Mouse (Mus musculus) kidney, adult 2 months (tissue): ENCODE measurements around the gene Cldn4. TPM values are rescaled to one million over a fixed set of nuclear protein-coding genes. Genes with fewer than 3 reads are reported as not detected.

Source experiments
- DNase-seq: peaks from one replicate; pipeline ENCODE4 v3.0.0; 2021
- H3K27ac ChIP-seq: fragments of 200-500 bp; 2 replicates; pipeline ENCODE4 v1.5.1; 2012; ENCODE audit warnings: low read depth, low read length, control low read depth, inconsistent platforms; ENCODE audit not compliant: insufficient read depth
- H3K27me3 ChIP-seq: fragments of 200-500 bp; replicated peaks from 2 replicates; pipeline ENCODE4 v1.6.1; 2012; ENCODE audit warnings: mild to moderate bottlenecking, moderate library complexity, low read length, inconsistent platforms; ENCODE audit not compliant: control insufficient read depth, insufficient read depth
- H3K36me3 ChIP-seq: fragments of 200-500 bp; 2 replicates; pipeline ENCODE4 v1.6.1; 2012; ENCODE audit warnings: mild to moderate bottlenecking, moderate library complexity, low read length, inconsistent platforms; ENCODE audit not compliant: control insufficient read depth, insufficient read depth
- H3K4me1 ChIP-seq: fragments of 200-500 bp; 2 replicates; pipeline ENCODE4 v1.6.1; 2011; ENCODE audit warnings: low read length; ENCODE audit not compliant: control insufficient read depth, insufficient read depth
- H3K4me3 ChIP-seq: fragments of 200-500 bp; 2 replicates; pipeline ENCODE4 v1.5.1; 2011; ENCODE audit warnings: mild to moderate bottlenecking, low read depth, low read length, control low read depth; ENCODE audit not compliant: insufficient read depth
- CTCF ChIP-seq: fragments of 200-500 bp; conservative IDR thresholded peaks from 2 replicates; pipeline ENCODE4 v1.5.1; 2011; ENCODE audit warnings: low read depth, mild to moderate bottlenecking, control low read depth, low read length, moderate library complexity, mixed read lengths; ENCODE audit not compliant: insufficient read depth, insufficient read length
- POLR2A ChIP-seq: fragments of 200-500 bp; IDR thresholded peaks from one replicate; pipeline ENCODE4 v1.6.1; 2011; ENCODE audit warnings: low read depth, low read length, control low read depth
- WGBS: fragments of 180-500 bp; shearing (Covaris S2); methylation state at CpG from one replicate; pipeline ENCODE4 v1.1.7; 2018; 5-methylcytosine and 5-hydroxymethylcytosine counted together
- polyA plus RNA-seq: library from polyadenylated mRNA; depleted of rRNA; stranded (reverse); fragments of >200 nt; gene quantifications from 2 replicates; pipeline ENCODE4 v1.2.3, GENCODE M21; 2012

Gene Cldn4
- polyA plus RNA-seq, 1 experiment: 37.5 TPM

DNA sequence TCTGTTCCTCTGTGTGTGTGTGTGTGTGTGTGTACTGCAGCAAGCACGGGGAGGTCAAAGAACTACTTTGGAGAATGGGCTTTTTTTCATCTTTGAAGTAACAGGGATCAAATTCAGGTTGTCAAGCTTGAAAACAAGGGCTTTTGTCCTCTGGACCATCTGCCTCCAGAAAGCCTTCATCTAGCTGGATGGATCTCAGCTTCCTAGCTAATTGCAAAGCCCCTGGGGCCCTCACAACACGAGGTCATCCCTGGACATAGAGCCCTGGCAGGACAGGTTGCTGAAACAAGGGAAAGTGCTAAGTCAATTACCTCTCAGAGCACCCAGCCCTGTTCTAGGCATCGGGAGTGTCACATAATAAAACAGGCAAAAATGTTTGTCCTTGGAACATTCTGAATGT lies 37.0 kb upstream of the Cldn4 start:
- no peak overlapping the region; the same call in 1 of the 2 replicates for H3K27ac ChIP-seq
- TF ChIP-seq CTCF (no peak), POLR2A (no peak)

GRCm38 (mm10) chr5:134983111-134983510 lies 36.4 kb upstream of the Cldn4 start:
- no peaks in the 10 kb centered on the region for H3K27me3 ChIP-seq
- TF ChIP-seq CTCF (no peak), POLR2A (no peak)
- 94% methylated on average over 1 of the region's 1 CpGs for WGBS
- DNase-seq: peak; percentile 41
- no peak overlapping the region for H3K27ac ChIP-seq
- H3K36me3 ChIP-seq: no peaks in the 10 kb centered on the region
- no peak overlapping the region for H3K4me3 ChIP-seq
- peaks cover 6% of the 10 kb centered on the region; the same call in 1 of the 2 replicates for H3K4me1 ChIP-seq

More for the DNA sequence above, 37.0 kb upstream of the Cldn4 start:
- H3K27me3 ChIP-seq: no peaks in the 10 kb centered on the region
- H3K4me1 ChIP-seq: peaks cover 6% of the 10 kb centered on the region; the same call in 1 of the 2 replicates
- no peaks in the 10 kb centered on the region for H3K36me3 ChIP-seq
- DNase-seq: no peak
- WGBS: 26% methylated on average over 3 of the region's 3 CpGs
- no peak overlapping the region for H3K4me3 ChIP-seq

- Histone ChIP-seq H3K36me3 (no peaks in the 10 kb centered on the region), H3K4me1 (peaks cover 6% of the 10 kb centered on the region; the same call in 1 of the 2 replicates), H3K27ac (no peak overlapping the region), H3K4me3 (no peak overlapping the region), H3K27me3 (no peaks in the 10 kb centered on the region)
- DNase-seq: peak; percentile 56
- no peak for TF ChIP-seq CTCF
- no peak for TF ChIP-seq POLR2A
- WGBS: 61% methylated on average over 10 of the region's 10 CpGs
These were observed 34.4 kb upstream of the Cldn4 start for GRCm38 (mm10) chr5:134981149-134981548.

- DNase-seq: no peak
- Histone ChIP-seq H3K27me3 (no peaks in the 10 kb centered on the region), H3K4me1 (no peaks in the 10 kb centered on the region), H3K27ac (no peak overlapping the region), H3K4me3 (no peak overlapping the region), H3K36me3 (no peaks in the 10 kb centered on the region)
- WGBS: 88% methylated on average over 4 of the region's 4 CpGs
- TF ChIP-seq POLR2A (no peak), CTCF (no peak)
These were observed 31.1 kb upstream of the Cldn4 start for GRCm38 (mm10) chr5:134977837-134978236.

DNA sequence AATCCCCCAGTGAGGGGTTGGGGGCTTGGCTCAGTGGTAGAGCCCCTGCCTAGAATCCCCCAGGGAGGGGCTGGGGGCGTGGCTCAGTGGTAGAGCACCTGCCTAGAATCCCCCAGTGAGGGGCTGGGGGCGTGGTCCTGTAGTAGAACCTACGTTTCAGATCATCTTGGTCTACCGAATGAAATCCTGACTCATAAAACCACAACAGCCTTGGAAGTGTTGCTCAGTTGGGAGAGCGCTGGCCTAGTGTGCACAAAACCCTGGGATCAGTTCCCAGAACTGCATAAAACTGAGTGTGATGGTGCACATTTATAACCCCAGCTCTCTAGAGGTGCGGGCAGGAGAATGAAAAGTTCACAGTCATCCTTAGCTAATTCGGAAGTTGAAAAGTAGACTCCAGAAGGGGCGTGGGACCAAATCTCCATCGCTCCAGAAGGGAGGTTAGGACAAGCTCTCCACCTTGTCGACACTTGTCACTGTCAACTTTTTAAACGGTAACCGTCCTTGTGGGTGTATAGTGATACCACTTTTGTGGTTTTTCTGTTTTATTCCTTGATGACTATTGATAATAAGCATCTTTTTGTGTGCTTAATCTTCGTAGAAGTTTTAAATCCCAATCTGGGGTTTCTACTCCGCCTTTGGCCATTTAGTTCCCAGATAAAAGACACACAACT lies 30.0 kb upstream of the Cldn4 start:
- no peak for DNase-seq
- Histone ChIP-seq H3K4me1 (no peaks in the 10 kb centered on the region), H3K27me3 (no peaks in the 10 kb centered on the region), H3K4me3 (no peak overlapping the region), H3K27ac (no peak overlapping the region), H3K36me3 (no peaks in the 10 kb centered on the region)
- TF ChIP-seq POLR2A (no peak), CTCF (no peak)
- WGBS: 85% methylated on average over 14 of the region's 14 CpGs

GRCm38 (mm10) chr5:134976164-134976563 lies 29.4 kb upstream of the Cldn4 start:
- TF ChIP-seq POLR2A (no peak), CTCF (no peak)
- H3K27me3 ChIP-seq: no peaks in the 10 kb centered on the region

DNA sequence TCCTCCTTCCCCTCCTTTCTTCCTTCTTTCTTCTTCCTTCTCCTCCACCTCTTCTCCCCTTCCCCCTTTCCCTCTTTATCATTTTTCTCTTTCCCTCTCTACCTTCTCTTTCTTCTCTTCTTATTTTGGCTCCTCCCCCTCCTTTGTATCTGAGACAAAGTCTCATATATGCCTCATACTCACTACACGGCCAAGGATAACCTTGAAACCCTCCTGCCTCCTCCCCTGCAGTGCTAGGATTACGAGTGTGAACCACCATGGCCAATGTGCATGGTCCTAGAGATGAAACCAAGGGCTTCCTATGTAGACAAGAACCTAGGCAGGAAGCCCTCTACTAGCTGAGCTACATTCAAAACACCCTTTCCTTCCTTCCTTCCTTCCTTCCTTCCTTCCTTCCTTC lies 28.2 kb upstream of the Cldn4 start:
- Histone ChIP-seq H3K27ac (no peak overlapping the region), H3K27me3 (no peaks in the 10 kb centered on the region), H3K4me3 (no peak overlapping the region), H3K4me1 (no peaks in the 10 kb centered on the region), H3K36me3 (no peaks in the 10 kb centered on the region)
- WGBS: 57% methylated on average over 2 of the region's 2 CpGs
- no peak for DNase-seq
- no peak for TF ChIP-seq CTCF
- no peak for TF ChIP-seq POLR2A

More at GRCm38 (mm10) chr5:134976164-134976563, 29.4 kb upstream of the Cldn4 start:
- no peak for DNase-seq
- WGBS: 82% methylated on average over 2 of the region's 2 CpGs
- Histone ChIP-seq H3K4me3 (no peak overlapping the region), H3K36me3 (no peaks in the 10 kb centered on the region), H3K4me1 (no peaks in the 10 kb centered on the region), H3K27ac (no peak overlapping the region)

GRCm38 (mm10) chr5:134974294-134974693 lies 27.6 kb upstream of the Cldn4 start:
- Histone ChIP-seq H3K4me1 (no peaks in the 10 kb centered on the region), H3K36me3 (no peaks in the 10 kb centered on the region), H3K27me3 (no peaks in the 10 kb centered on the region), H3K27ac (no peak overlapping the region), H3K4me3 (no peak overlapping the region)
- WGBS: 60% methylated on average over 7 of the region's 7 CpGs
- TF ChIP-seq POLR2A (no peak), CTCF (no peak)
- no peak for DNase-seq
